Mouse (Mus musculus): ENCODE results near the gene Cald1.

Gene Cald1

DNA sequence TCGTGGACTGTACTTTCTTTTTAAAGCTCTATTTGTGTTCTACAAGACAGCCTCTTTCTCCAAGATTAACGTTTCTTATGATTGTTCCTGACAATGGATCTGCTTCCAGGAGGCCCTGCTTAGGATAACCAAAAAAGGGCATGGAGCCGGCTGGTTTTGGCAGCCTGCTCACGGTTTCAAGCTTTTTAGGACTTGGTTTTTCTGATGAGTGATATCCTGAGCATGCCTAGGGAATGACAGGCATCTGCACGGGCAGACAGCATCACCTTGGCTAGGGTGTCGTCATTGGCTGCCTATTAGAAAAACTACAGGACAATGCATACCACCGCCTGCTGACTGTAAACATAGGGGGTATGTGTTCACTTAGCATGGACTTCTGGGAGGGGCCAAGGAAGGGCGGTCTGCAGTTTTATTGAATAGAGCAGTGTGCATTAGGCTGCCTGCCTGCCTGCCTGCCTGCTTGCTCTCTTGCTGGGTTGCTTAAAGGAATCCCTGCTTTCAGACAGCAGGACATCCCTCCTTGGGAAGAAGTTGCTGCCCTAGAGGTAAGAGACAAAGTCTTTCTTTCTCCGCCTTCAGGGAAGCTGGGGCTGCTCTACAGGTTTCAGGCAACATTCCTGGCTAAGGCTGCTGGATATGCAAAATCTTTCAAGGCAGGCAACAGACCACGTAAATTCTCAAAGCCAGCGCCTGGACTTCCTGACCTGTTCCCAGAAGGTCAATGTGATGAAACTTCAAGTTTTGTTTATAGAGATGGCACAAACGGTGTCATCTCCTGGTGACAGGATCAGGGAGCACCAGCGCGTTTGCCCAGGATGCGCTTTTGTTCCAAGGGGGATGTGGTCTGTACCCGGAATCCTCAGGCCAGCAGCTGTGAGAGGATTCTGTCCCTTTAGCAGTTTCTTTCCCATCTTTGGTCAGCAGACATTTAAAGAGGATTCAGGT is at the start of gene Cald1:
Cald1 (plus strand) TSS at position 380 of the 945 bp plus-strand sequence.
- peak; percentile 61 for DNase-seq (ENCODE audit: low spot score)

GRCm38 (mm10) chr6:34549017-34549416 is 49.3 kb upstream of the Cald1 start:
- no peak for DNase-seq (ENCODE audit: low spot score)

DNA sequence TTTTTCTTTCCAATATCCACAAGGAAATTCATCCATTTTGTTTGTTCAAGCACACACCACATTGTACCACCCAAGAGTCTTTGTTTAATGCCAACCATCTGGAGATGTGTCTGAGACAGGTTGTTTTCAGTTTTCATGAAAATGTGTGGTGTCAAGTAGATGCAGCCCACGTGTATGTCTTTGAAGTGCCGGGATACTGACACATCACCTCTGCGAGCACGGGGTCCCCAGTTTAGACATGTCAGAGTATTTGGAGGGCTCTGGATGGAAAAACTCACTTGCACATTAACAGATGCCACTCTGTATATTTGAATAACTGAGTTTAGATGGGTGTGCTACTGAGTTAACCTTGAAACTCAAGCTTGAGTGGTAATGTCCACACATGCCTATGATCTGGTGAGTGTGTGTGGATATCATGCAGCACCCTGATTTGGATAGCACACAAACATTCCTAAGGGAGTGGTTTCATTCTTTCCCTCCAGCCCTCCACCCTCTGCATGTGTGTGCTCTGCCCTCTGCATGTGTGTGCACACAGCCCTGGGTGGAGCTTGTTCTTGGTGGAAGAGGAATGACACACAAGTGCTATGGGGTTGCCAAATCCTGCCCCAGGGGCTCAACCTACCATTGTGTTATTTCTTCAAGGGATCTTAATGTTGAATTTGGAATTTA is 45.7 kb upstream of the Cald1 start:
- no peak for DNase-seq (ENCODE audit: low spot score)

DNA sequence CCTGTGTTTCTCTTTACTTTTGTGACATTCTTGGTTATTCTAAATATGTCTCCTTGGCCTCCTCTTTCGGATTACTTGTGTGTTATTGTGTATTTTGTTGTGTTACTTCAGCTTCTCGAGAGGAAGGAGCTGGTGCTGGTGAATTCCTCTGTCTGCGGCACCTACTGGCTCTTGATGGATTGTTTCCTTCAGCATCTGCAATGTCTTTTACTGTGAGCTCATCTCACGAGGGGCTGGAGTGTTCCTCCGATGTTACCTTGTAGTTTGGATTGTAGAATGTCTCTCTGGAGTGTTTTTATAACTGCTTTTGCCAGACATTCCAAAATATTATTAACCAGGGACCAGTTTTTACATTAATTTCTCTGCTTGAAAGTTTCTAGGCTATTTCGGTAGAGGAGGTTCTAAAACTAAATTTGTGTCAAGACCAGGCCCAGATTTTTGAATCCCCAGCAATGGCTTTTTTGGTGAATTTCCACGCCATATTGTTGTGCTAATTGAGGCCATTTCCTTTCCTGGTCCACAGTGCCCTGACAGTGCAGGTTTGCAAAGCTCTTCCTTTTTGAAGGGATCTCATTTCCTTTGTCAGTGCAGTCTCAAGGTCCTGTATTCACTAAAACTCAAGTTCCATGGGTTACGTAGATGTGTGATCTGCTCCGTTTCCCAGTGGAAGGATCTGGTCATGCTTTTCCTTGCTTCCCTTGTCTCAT is 43.9 kb upstream of the Cald1 start:
- DNase-seq (ENCODE audit: low spot score) = no peak

DNA sequence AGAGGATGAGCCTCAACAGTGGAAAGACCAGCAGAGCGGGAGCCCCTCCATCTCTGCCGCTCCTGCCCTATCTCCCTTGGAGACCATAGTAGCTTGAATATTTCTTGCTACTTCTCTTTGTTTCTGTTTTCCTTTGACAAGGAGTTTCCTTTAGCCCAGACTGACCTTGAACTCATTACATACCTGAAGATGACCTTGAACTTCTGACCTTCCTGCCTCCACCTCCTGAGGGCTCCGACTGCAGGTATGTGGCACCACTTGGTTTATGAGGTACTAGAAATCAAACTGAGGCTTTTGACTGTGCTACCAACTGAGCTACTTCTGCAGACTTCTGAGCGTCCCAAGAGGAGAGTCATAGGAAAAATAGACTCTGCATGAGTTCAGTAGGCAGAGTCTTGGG is 38.8 kb upstream of the Cald1 start:
- DNase-seq (ENCODE audit: low spot score) = no peak

DNA sequence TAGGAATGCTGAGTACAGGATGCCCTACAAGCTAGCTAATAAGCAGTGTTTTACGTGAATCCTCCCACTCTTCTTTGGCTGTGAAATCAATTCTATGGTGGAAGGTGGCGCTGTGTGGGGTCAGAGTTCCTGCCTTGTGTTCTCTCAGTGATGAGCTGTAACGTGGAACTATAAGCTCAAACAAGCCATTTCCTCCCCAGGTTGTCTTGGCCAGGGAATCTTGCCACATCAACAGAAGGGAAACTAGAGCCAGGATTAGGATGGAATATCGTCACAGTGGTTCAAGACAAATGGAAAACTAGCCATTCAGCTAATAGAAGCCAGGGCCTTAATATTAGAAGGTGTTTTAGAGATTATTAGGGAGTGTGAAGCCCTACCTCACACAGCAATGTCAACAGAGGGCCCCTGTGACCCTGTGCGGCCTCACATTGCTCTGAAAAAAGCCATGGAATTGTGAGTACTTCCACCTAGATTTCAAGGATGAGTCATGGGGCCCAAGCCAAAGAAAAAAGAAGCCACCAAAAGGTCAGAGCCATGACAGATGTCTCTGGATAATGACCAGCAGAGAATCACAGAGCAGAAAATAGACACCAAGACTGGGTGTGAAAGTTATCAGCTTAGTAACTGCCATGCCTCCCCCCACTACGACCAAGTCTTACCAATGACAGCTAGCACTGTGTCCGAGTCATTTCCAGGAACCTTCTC is 33.0 kb upstream of the Cald1 start:
- no peak for DNase-seq (ENCODE audit: low spot score)

DNA sequence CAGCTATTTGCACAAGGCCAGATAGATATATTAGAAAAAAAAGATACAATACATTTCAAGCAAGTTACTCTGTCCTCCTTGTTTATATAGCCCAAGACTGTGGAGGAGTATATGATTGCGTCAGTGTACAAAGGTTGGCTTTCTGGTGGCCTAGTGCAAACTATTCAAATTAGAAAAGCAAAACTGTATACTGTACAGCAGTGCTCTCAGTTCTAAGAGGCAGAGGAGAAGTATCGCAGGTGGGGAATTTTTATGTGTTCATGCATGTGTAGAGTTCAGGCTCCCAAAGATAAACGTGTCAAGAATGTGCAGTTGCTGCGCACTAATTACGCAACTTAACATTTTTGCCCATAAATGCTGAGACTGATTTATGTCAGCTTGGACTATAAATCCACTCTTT is 31.0 kb upstream of the Cald1 start:
- DNase-seq (ENCODE audit: low spot score) = no peak

DNA sequence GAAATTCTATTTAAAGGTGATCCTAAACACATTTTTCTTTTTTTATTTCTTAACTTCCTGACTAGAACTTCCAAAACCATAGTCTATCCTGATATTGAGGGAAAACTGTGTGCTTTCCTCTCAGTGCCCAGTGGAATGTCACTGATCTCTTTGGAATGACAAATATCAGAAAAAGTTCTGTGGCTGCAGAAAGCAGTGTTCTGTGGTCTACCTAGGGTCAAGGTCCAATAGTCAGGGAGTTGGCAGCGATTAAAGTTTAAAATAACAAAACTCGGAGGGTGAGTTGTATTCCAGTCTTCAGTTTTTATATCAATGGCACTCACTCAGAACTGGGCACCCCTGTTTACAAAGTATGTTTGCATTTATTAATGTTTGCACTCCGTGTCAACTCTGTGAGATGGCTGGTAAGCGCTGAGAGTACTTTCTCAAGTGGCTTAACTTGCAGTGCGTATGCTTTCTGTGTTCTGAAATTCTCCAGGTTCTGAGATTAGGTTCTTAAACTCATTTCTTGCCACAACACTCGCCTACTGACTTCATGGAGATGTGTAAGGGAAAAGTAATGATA is 18.7 kb upstream of the Cald1 start:
- no peak for DNase-seq (ENCODE audit: low spot score)

GRCm38 (mm10) chr6:34583365-34583764 is 14.9 kb upstream of the Cald1 start:
- no peak for DNase-seq (ENCODE audit: low spot score)

DNA sequence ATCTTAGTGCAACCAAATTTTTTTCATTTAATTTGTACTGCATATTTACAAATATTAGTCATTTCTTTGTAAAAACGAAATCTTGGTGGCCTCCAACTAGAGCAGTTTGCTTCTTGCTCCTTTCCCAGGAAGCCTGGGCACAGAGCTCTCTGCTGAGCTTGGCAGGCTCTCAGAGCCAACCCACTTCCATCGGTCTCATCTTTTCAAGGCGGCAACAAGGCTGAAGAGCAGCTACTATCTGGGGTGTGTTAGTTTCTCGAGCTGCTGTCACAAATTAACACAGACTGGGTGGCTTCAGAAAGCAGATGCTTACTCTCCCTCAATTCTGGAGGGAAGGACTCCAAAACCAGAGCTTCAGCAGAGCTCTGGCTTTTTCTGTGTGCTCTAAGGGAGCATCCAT is 10.2 kb upstream of the Cald1 start:
- DNase-seq (ENCODE audit: low spot score) = no peak

- no peak for DNase-seq (ENCODE audit: low spot score)
These were observed 7.6 kb upstream of the Cald1 start for GRCm38 (mm10) chr6:34590716-34591115.

DNA sequence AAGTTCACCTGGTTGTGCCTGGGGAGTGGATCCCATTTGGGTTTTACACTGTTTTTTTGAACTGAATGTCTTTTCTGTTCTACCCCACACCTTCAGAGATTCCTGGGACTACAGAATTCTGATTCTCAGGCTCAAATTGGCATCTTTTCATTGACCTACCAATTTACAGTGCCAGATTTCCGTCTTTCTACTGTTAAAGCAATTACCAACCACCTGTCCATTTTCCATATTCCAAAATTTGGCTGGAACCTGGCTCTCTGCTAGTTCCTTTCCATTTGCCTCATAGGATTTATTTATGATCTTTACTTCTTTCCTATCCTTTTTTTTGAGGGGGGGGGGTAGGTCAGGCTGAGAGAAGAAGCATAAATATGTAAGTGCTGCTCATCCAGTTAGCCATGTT is 4.9 kb upstream of the Cald1 start:
- no peak for DNase-seq (ENCODE audit: low spot score)

DNA sequence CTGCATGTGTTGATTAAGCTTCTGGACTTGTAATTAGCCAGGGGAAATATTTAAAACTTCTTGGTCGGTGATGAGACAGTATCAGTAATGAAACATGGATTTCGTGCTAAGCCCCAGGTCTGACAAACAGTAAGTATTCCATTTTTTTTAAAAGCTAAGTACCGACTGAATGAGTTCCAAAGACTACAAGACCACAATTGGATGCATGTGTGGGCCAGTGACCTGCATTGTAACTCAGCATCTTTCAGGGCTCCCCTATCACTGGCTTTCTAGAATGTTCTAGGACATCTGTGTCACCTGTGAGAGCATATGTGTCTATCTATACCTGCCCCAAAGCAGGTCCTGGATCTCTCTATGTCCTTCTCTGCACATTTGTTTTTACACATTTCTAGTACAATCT is 984 bp upstream of the Cald1 start:
- no peak for DNase-seq (ENCODE audit: low spot score)

DNA sequence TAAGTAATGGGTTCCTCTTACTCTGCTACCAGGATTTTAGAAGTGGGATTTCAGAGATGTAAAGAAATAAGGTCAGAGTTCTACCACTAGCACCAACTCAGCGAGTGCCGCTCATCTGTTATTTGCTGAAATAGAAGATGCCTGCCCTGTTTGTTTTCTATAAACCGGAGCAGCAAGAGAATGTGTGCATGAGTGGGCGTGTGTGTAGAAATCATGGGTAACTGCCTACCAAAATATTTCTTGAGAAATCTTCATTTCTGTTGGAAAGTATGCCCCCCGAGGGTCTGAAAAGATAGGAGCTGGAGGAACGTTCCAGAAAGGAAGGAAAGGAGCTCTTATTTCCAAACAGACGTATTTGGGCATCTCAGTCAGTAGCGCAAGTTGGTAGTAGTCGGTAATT is 871 bp downstream of the Cald1 start:
- DNase-seq (ENCODE audit: low spot score) = no peak

DNA sequence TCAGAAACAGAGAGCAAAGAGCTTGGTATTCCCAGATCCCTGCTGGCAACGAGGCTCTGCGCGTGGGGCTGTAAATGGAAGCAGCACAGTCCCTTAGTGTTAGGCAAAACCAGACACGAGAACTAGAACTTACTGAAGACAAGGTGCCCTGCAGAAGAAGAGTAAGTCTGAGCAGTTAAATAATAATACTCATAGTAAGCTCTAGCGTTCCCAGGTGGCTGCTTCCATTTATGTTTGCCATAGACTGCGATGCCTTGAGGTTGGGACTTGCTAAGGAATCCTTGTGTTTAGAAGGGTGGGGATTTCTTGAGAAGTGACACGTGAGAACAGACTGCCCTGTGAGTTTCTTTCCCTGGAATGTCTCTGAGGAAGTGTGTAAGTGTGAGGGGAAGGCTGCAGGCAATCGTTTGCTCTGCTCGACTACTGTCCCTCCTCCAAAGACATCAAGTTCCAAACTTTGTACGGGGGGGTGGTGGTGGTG is 1.4 kb downstream of the Cald1 start:
- no peak for DNase-seq (ENCODE audit: low spot score)

- DNase-seq (ENCODE audit: low spot score) = no peak
These were observed 2.5 kb downstream of the Cald1 start for GRCm38 (mm10) chr6:34600850-34601249.

- no peak for DNase-seq (ENCODE audit: low spot score)
These were observed 3.8 kb downstream of the Cald1 start for GRCm38 (mm10) chr6:34602091-34602490.

DNA sequence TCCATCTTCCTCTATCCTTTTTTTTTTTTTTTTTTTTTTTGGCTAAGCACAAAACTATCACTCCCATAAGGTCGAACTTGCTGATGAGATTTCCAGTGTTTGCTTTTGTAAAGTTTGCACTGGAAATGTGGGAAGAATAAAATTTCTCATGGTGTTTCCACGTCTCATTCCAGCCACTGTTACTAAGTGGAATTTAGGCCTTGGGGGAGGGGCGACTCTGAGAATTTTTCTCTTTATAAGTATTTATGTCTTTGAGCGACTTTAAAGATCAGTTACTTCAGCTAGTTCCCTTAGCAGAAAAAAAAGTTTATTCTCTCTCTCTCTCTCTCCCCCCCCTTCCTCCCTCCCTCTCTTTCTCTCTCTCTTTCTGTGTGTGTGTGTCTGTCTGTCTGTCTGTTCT is 8.1 kb downstream of the Cald1 start:
- DNase-seq (ENCODE audit: low spot score) = no peak

DNA sequence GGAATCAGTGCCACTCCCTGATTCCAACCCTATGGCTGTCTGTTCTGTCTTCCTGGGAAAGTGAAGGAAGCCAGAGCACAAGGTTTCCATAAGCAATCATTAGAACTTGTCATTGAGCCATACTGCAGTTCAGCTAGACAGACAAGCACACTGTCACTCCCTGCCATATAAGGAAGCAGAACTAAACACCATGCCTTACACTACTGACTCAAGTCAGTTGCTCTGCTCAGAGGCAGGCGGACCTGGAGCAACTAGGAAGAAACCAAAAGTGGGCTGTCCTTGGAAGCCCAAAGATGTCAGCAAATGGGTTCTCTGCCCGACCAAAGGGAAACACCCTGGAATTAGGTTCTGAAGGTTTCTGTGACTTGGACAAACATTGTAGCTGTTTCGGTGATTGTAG is 10.3 kb downstream of the Cald1 start:
- no peak for DNase-seq (ENCODE audit: low spot score)

DNA sequence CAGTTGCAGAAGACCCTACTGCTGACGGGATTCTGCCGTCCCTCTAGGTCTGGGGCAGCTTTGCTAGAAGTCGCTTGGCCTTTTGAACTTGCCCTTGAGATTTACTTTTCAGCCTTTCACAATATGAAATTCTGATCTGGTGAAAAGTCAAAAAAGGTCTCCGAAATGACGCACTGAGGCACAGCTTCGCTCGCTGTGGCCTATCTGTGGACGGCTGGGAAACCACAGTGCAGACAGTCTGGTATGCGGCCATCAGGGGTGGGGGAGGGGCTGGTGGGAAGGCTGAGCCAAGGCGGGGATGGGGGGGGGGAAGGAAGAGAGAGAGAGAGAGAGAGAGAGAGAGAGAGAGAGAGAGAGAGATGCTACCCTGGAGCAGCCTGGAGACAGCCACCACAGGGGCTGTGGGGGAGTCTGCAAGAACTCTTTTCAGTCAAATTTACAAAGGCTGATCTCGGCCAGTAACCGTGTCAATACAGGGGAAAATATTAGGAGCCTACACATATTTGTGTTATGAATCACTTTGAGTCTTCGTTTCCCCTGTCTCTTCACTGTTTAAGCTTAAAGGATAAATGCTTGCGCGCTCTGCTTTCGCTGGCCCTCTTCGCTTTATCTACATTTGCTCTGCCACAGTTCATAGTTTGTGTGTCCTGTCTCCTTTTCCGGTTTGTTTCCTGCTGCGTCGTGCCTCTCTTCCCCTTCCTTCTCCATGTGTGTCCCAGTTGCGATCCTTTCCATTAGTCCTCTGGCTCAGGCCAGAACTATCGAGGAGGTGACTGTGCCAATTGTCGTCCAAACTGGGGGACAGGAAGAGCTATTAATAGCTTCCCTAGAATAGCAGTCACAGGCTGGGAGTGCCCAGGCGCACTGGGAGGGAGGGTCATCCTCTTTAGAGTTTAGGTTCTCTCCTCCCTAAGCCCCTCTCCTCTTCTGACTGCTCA is 11.9 kb downstream of the Cald1 start:
- DNase-seq (ENCODE audit: low spot score) = peak; percentile 50

GRCm38 (mm10) chr6:34613122-34613521 is 14.8 kb downstream of the Cald1 start:
- no peak for DNase-seq (ENCODE audit: low spot score)

Measured in yolk sac, embryonic 10.5 days (tissue).